Mouse (Mus musculus): ENCODE results near the gene Pbxip1. TPM values are rescaled to one million over a fixed set of nuclear protein-coding genes. Genes with fewer than 3 reads are reported as not detected.

The Pbxip1 gene
- polyA plus RNA-seq, 1 experiment from 2014 or later = 48.6 TPM

- 0% methylated on average over 12 of the region's 12 CpGs for WGBS
- Histone ChIP-seq H3K36me3 (ENCODE audit: control insufficient read depth, insufficient read depth, low read length) (no peaks in the 10 kb centered on the region), H3K9me3 (ENCODE audit: control insufficient read depth, low read length) (no peaks in the 10 kb centered on the region), H3K27ac (replicated peaks) (peak overlapping the region; percentile 97), H3K4me3 (ENCODE audit: low read depth, low read length) (peak overlapping the region; percentile 76), H3K4me1 (replicated peaks; ENCODE audit: control insufficient read depth, insufficient read depth) (peaks cover 6% of the 10 kb centered on the region; the same call in 1 of the 2 replicates), H3K27me3 (ENCODE audit: control insufficient read depth, insufficient read depth, low read length) (no peaks in the 10 kb centered on the region), H3K9ac (ENCODE audit: low read length) (peak overlapping the region; percentile 79), H3K4me2 (replicated peaks; ENCODE audit: low read depth) (peak overlapping the region; percentile 99)
- TF ChIP-seq CTCF (IDR thresholded peaks at IDR 0.05; ENCODE audit: low read depth) (0 out of 2 replicates have a peak, but pooled peaks have one; percentile 11), EP300 (optimal IDR thresholded peaks at IDR 0.05) (no peak)
- DNase-seq (ENCODE audit: low spot score) (peak; percentile 87), ATAC-seq (ENCODE audit: low FRiP score, low TSS enrichment) (peak; percentile 22)
Measured at GRCm38 (mm10) chr3:89394894-89395256, 41.6 kb upstream of the Pbxip1 start.

- TF ChIP-seq CTCF (IDR thresholded peaks at IDR 0.05; ENCODE audit: low read depth) (no peak), EP300 (optimal IDR thresholded peaks at IDR 0.05) (no peak)
- peaks cover 6% of the 10 kb centered on the region; the same call in 1 of the 2 replicates for H3K4me1 ChIP-seq (replicated peaks; ENCODE audit: control insufficient read depth, insufficient read depth)
- H3K36me3 ChIP-seq (ENCODE audit: control insufficient read depth, insufficient read depth, low read length) = no peaks in the 10 kb centered on the region
- H3K27ac ChIP-seq (replicated peaks) = peak overlapping the region; percentile 97
- H3K4me3 ChIP-seq (ENCODE audit: low read depth, low read length) = peak overlapping the region; percentile 76
- peak overlapping the region; percentile 79 for H3K9ac ChIP-seq (ENCODE audit: low read length)
- no peaks in the 10 kb centered on the region for H3K9me3 ChIP-seq (ENCODE audit: control insufficient read depth, low read length)
- 8% methylated on average over 10 of the region's 10 CpGs for WGBS
- no peak for DNase-seq (ENCODE audit: low spot score)
- H3K27me3 ChIP-seq (ENCODE audit: control insufficient read depth, insufficient read depth, low read length) = no peaks in the 10 kb centered on the region
- peak overlapping the region; percentile 99 for H3K4me2 ChIP-seq (replicated peaks; ENCODE audit: low read depth)
- ATAC-seq (ENCODE audit: low FRiP score, low TSS enrichment) = no peak
Measured at GRCm38 (mm10) chr3:89395419-89395805, 41.1 kb upstream of the Pbxip1 start.

GRCm38 (mm10) chr3:89395806-89396653 lies 40.5 kb upstream of the Pbxip1 start:
- Histone ChIP-seq H3K4me2 (replicated peaks; ENCODE audit: low read depth) (peak overlapping the region; percentile 99), H3K36me3 (ENCODE audit: control insufficient read depth, insufficient read depth, low read length) (no peaks in the 10 kb centered on the region), H3K27ac (replicated peaks) (peak overlapping the region; percentile 97), H3K9me3 (ENCODE audit: control insufficient read depth, low read length) (no peaks in the 10 kb centered on the region), H3K4me1 (replicated peaks; ENCODE audit: control insufficient read depth, insufficient read depth) (peaks cover 3% of the 10 kb centered on the region; the same call in 1 of the 2 replicates), H3K9ac (ENCODE audit: low read length) (peak overlapping the region; percentile 79), H3K27me3 (ENCODE audit: control insufficient read depth, insufficient read depth, low read length) (no peaks in the 10 kb centered on the region), H3K4me3 (ENCODE audit: low read depth, low read length) (peak overlapping the region; percentile 76)
- TF ChIP-seq EP300 (optimal IDR thresholded peaks at IDR 0.05) (no peak), CTCF (IDR thresholded peaks at IDR 0.05; ENCODE audit: low read depth) (peak; percentile 93)
- peak; percentile 70 for DNase-seq (ENCODE audit: low spot score)
- no peak for ATAC-seq (ENCODE audit: low FRiP score, low TSS enrichment)
- WGBS = 1% methylated on average over 43 of the region's 44 CpGs

GRCm38 (mm10) chr3:89396654-89397005 lies 39.9 kb upstream of the Pbxip1 start:
- 2% methylated on average over 4 of the region's 4 CpGs for WGBS
- ATAC-seq (ENCODE audit: low FRiP score, low TSS enrichment) (no peak), DNase-seq (ENCODE audit: low spot score) (no peak)
- no peaks in the 10 kb centered on the region for H3K9me3 ChIP-seq (ENCODE audit: control insufficient read depth, low read length)
- H3K9ac ChIP-seq (ENCODE audit: low read length) = no peak overlapping the region
- H3K4me2 ChIP-seq (replicated peaks; ENCODE audit: low read depth) = peak overlapping the region; percentile 99
- H3K27ac ChIP-seq (replicated peaks) = 0 out of 2 replicates have a peak overlapping the region, but pooled peaks have one; percentile 97
- H3K4me1 ChIP-seq (replicated peaks; ENCODE audit: control insufficient read depth, insufficient read depth) = peaks cover 3% of the 10 kb centered on the region; the same call in 1 of the 2 replicates
- no peaks in the 10 kb centered on the region for H3K27me3 ChIP-seq (ENCODE audit: control insufficient read depth, insufficient read depth, low read length)
- no peaks in the 10 kb centered on the region for H3K36me3 ChIP-seq (ENCODE audit: control insufficient read depth, insufficient read depth, low read length)
- H3K4me3 ChIP-seq (ENCODE audit: low read depth, low read length) = peak overlapping the region; percentile 76
- TF ChIP-seq CTCF (IDR thresholded peaks at IDR 0.05; ENCODE audit: low read depth) (no peak), EP300 (optimal IDR thresholded peaks at IDR 0.05) (no peak)

- ATAC-seq (ENCODE audit: low FRiP score, low TSS enrichment) = no peak
- Histone ChIP-seq H3K4me1 (replicated peaks; ENCODE audit: control insufficient read depth, insufficient read depth) (peaks cover 3% of the 10 kb centered on the region; the same call in 1 of the 2 replicates), H3K4me2 (replicated peaks; ENCODE audit: low read depth) (no peak overlapping the region), H3K27ac (replicated peaks) (no peak overlapping the region), H3K27me3 (ENCODE audit: control insufficient read depth, insufficient read depth, low read length) (no peaks in the 10 kb centered on the region), H3K9me3 (ENCODE audit: control insufficient read depth, low read length) (no peaks in the 10 kb centered on the region), H3K9ac (ENCODE audit: low read length) (no peak overlapping the region), H3K4me3 (ENCODE audit: low read depth, low read length) (no peak overlapping the region), H3K36me3 (ENCODE audit: control insufficient read depth, insufficient read depth, low read length) (no peaks in the 10 kb centered on the region; the same call in 1 of the 2 replicates)
- no peak for DNase-seq (ENCODE audit: low spot score)
- TF ChIP-seq EP300 (optimal IDR thresholded peaks at IDR 0.05) (no peak), CTCF (IDR thresholded peaks at IDR 0.05; ENCODE audit: low read depth) (no peak)
- 81% methylated on average over 7 of the region's 7 CpGs for WGBS
Measured at GRCm38 (mm10) chr3:89401329-89401728, 35.2 kb upstream of the Pbxip1 start.

GRCm38 (mm10) chr3:89402693-89403092 lies 33.8 kb upstream of the Pbxip1 start, which contains the start of gene Lenep:
Lenep (minus strand) TSS chr3:89402793.
- Histone ChIP-seq H3K4me3 (ENCODE audit: low read depth, low read length) (no peak within 1 kb of the TSS), H3K4me2 (replicated peaks; ENCODE audit: low read depth) (no peak within 1 kb of the TSS), H3K27me3 (ENCODE audit: control insufficient read depth, insufficient read depth, low read length) (no peaks in the 10 kb centered on the region), H3K9me3 (ENCODE audit: control insufficient read depth, low read length) (no peaks in the 10 kb centered on the region), H3K4me1 (replicated peaks; ENCODE audit: control insufficient read depth, insufficient read depth) (no peaks in the 10 kb centered on the region), H3K9ac (ENCODE audit: low read length) (no peak within 1 kb of the TSS), H3K36me3 (ENCODE audit: control insufficient read depth, insufficient read depth, low read length) (peaks cover under 1% of the 10 kb centered on the region), H3K27ac (replicated peaks) (no peak within 1 kb of the TSS)
- no peak for TF ChIP-seq EP300 (optimal IDR thresholded peaks at IDR 0.05)
- no peak for TF ChIP-seq CTCF (IDR thresholded peaks at IDR 0.05; ENCODE audit: low read depth)
- no peak for ATAC-seq (ENCODE audit: low FRiP score, low TSS enrichment)
- no peak for DNase-seq (ENCODE audit: low spot score)
- 78% methylated on average over 5 of the region's 5 CpGs for WGBS
